ENCODE assay signal across 11 mouse cellular contexts in the genomic region with DNA sequence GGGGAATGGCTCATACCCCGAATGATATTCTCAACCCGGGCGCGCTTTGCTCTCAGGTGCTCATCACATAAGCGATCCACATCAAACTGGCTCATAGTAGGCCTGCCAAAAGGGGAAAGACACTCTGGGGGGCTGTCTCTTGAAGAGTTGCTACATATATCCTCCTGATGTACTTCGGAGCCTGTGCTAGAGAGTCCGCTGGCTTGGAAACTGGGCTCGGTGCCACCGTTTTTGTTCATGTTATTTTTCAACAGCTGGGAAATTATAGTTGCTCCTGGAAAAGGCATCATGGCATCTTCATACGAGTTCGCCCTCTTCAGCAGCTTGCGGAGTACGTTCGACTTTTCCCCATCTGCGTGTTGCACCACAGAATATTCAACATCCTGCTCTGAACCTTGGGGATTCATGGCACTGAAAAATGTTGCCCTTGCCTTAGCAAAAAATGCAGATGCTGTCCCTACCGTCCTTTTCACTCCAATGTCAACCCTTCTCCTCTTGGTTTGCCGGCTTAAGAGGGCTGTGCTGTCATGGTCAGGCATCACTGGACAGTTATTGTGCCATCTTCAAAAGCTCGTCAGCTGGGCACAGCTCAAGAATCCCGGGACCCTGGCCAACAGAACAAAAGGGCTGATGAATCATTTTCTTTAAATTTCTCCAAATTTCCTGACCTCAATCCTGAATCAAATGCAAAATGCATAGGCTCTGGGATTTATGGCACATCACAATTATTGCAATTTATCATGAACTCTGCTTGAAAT. TPM values are rescaled to one million over a fixed set of nuclear protein-coding genes. Genes with fewer than 3 reads are reported as not detected.
DNase-seq lines count a peak whose midpoint lies in the region; ATAC-seq and TF ChIP-seq lines count a peak whose summit lies in the region.
"Had no signal": no experiment of that assay in that cellular context is flagged by ENCODE, and none has a peak within 500 bp of the region (broad histone marks: within the 10 kb centered on the region; RNA-seq: fewer than 3 reads in every experiment).

No protein-coding gene starts in this region.

- H3K27ac ChIP-seq in gastrocnemius, adult 2 months, result no peak overlapping the region
- H3K27ac ChIP-seq in lung, embryonic 14.5 days (ENCODE audit: low read depth), result 0 out of 2 replicates have a peak overlapping the region, but pooled peaks have one; percentile 43
- no peak overlapping the region for H3K27ac ChIP-seq in hindbrain, embryonic 16.5 days (ENCODE audit: low read depth, low read length)

- H3K9ac ChIP-seq in lung, embryonic 14.5 days, result no peak overlapping the region
- no peak overlapping the region for H3K9ac ChIP-seq in hindbrain, embryonic 16.5 days (ENCODE audit: low read depth, low read length)
- H3K9ac ChIP-seq: forebrain, postnatal 0 days had no signal

- H3K9me3 ChIP-seq in lung, embryonic 14.5 days (ENCODE audit: low read depth, low read length), result no peaks in the 10 kb centered on the region
- no peaks in the 10 kb centered on the region for H3K9me3 ChIP-seq in hindbrain, embryonic 16.5 days (ENCODE audit: control insufficient read depth, low read length)
- H3K9me3 ChIP-seq: megakaryocyte, embryonic 14.5 days had no signal

- peak overlapping the region; percentile 65 for H3K4me3 ChIP-seq in gastrocnemius, adult 2 months
- no peak overlapping the region for H3K4me3 ChIP-seq in lung, embryonic 14.5 days (ENCODE audit: low read depth, low read length)
- no peak overlapping the region for H3K4me3 ChIP-seq in hindbrain, embryonic 16.5 days (ENCODE audit: low read length)
- H3K4me3 ChIP-seq: megakaryocyte, embryonic 14.5 days had no signal

- peak; percentile 76 for ATAC-seq in lung, embryonic 14.5 days (ENCODE audit: insufficient read depth)
- ATAC-seq in hindbrain, embryonic 16.5 days, result no peak
- ATAC-seq: forebrain, postnatal 0 days had no signal

- peak; percentile 38 for DNase-seq in gastrocnemius, adult 2 months
- DNase-seq in gastrocnemius, adult 18-20 months (ENCODE audit: low spot score), result no peak
- peak; percentile 88 for DNase-seq in lung, embryonic 14.5 days
- DNase-seq in lung, postnatal 25 days (ENCODE audit: low spot score), result no peak
- peak; percentile 69 to 71 for DNase-seq in adrenal gland, postnatal 36 days
- DNase-seq in kidney, adult 9 months, result no peak
- DNase-seq in B cell, adult 2 months, result no peak
- DNase-seq: forebrain, postnatal 0 days had no signal

- peaks cover 43% of the 10 kb centered on the region for H3K27me3 ChIP-seq in lung, embryonic 14.5 days (ENCODE audit: insufficient read depth, low read length)
- no peaks in the 10 kb centered on the region for H3K27me3 ChIP-seq in hindbrain, embryonic 16.5 days (replicated peaks; ENCODE audit: control insufficient read depth, insufficient read depth, low read length)

- H3K4me2 ChIP-seq in lung, embryonic 14.5 days, result peak overlapping the region; percentile 47
- H3K4me2 ChIP-seq in hindbrain, embryonic 16.5 days (ENCODE audit: low read length), result peak overlapping the region; percentile 14; the same call in 1 of the 2 replicates

- 52% methylated on average over 19 of the region's 19 CpGs for WGBS in lung, embryonic 14.5 days
- 56% methylated on average over 19 of the region's 19 CpGs for WGBS in hindbrain, embryonic 16.5 days

- no peak for TF ChIP-seq CTCF in gastrocnemius, adult 2 months (IDR thresholded peaks at IDR 0.05)
- TF ChIP-seq CTCF in lung, embryonic 14.5 days (IDR thresholded peaks at IDR 0.05; ENCODE audit: low read depth), result no peak

- H3K4me1 ChIP-seq in lung, embryonic 14.5 days (ENCODE audit: insufficient read depth), result no peaks in the 10 kb centered on the region
- H3K4me1 ChIP-seq in hindbrain, embryonic 16.5 days (ENCODE audit: control insufficient read depth, insufficient read depth, low read depth, low read length), result peaks cover 3% of the 10 kb centered on the region; the same call in 1 of the 2 replicates
- H3K4me1 ChIP-seq: megakaryocyte, embryonic 14.5 days had no signal

- no peaks in the 10 kb centered on the region for H3K36me3 ChIP-seq in lung, embryonic 14.5 days (ENCODE audit: insufficient read depth)
- H3K36me3 ChIP-seq in hindbrain, embryonic 16.5 days (ENCODE audit: control insufficient read depth, insufficient read depth, low read length), result no peaks in the 10 kb centered on the region

- intact Hi-C loops in gastrocnemius, adult 2 months (cut with DNase I), result no loop called here

RNA-seq across cellular contexts. Expression of a gene that starts 8.6 kb away (rescaled TPM):
- 1 to 10 TPM; 3.7 to 4.6 TPM for total RNA-seq in gastrocnemius, adult 2 months (2021)
- 1 to 10 TPM; 2.1 to 3.0 TPM for total RNA-seq in gastrocnemius, adult 18-20 months (2021)
- polyA plus RNA-seq in lung, embryonic 14.5 days (2014; fragmentation: Nextera tagmentation; extraction: Ambion mirVana), result 2.0 and 2.4 TPM in 2 replicates
- total RNA-seq in adrenal gland, postnatal 36 days (2021), result 10 to 100 TPM; 27.5 to 52.3 TPM
- polyA plus RNA-seq in hindbrain, embryonic 16.5 days (2015; fragmentation: Nextera tagmentation; extraction: Ambion mirVana), result 6.1 and 6.9 TPM in 2 replicates
- total RNA-seq: common myeloid progenitor, adult 5-6 weeks had no signal

Comparison
In these comparisons a context has a peak if more than half of its experiments do, and no peak if none do; other contexts are left out.
1. DNase-seq: peak in gastrocnemius, adult 2 months (single experiment), lung, embryonic 14.5 days (single experiment) and adrenal gland, postnatal 36 days (2 of 2); none in gastrocnemius, adult 18-20 months (single experiment), lung, postnatal 25 days (single experiment), kidney, adult 9 months (single experiment) and B cell, adult 2 months (0 of 2).
2. RNA of a gene that starts 8.6 kb away (total RNA-seq): 27.5 to 52.3 TPM in adrenal gland, postnatal 36 days; 3.7 to 4.6 TPM in gastrocnemius, adult 2 months and 2.1 to 3.0 TPM in gastrocnemius, adult 18-20 months; every median in the first group is over 4 times any median in the second.